Mouse (Mus musculus) intestine, postnatal 0 days (tissue): Measurements from ENCODE around the gene 1600014C23Rik. TPM values are rescaled to one million over a fixed set of nuclear protein-coding genes. Genes with fewer than 3 reads are reported as not detected.

ENCODE experiments used
- ATAC-seq: fragments of 200-750 bp; cut with Nextera tagmentation; 2 replicates; pipeline ENCODE4 v1.8.0; 2017; ENCODE audit warnings: mild to moderate bottlenecking, moderate TSS enrichment, moderate library complexity
- H3K27ac ChIP-seq: fragments of 300-500 bp; sonication (generic); 2 replicates; pipeline ENCODE4 v1.5.1; 2014; ENCODE audit warnings: mild to moderate bottlenecking, low read depth, low read length, moderate library complexity
- H3K27me3 ChIP-seq: fragments of 300-500 bp; sonication (generic); replicated peaks from 2 replicates; pipeline ENCODE4 v1.6.1; 2014; ENCODE audit warnings: low read length, mixed read lengths; ENCODE audit not compliant: control insufficient read depth, insufficient read depth
- H3K36me3 ChIP-seq: fragments of 300-500 bp; sonication (generic); 2 replicates; pipeline ENCODE4 v1.6.1; 2014; ENCODE audit warnings: mild to moderate bottlenecking, moderate library complexity; ENCODE audit not compliant: control insufficient read depth, insufficient read depth
- H3K4me1 ChIP-seq: fragments of 300-500 bp; sonication (generic); replicated peaks from 2 replicates; pipeline ENCODE4 v1.6.1; 2014; ENCODE audit warnings: antibody characterized with exemption, low read length, mixed read lengths; ENCODE audit not compliant: control insufficient read depth, insufficient read depth
- H3K4me2 ChIP-seq: fragments of 300-500 bp; sonication (generic); replicated peaks from 2 replicates; pipeline ENCODE4 v1.6.1; 2014; ENCODE audit warnings: low read depth, mild to moderate bottlenecking, moderate library complexity
- H3K4me3 ChIP-seq: fragments of 300-500 bp; sonication (generic); 2 replicates; pipeline ENCODE4 v1.5.1; 2014; ENCODE audit warnings: low read depth, low read length
- H3K9ac ChIP-seq: fragments of 300-500 bp; sonication (generic); 2 replicates; pipeline ENCODE4 v1.6.1; 2014; ENCODE audit warnings: mild to moderate bottlenecking, low read depth, low read length
- H3K9me3 ChIP-seq: fragments of 300-500 bp; sonication (generic); 2 replicates; pipeline ENCODE4 v1.6.1; 2016; ENCODE audit warnings: mixed run types; ENCODE audit not compliant: control insufficient read depth
- CTCF ChIP-seq: sonication (generic); IDR thresholded peaks from 2 replicates; pipeline ENCODE4 v1.5.1; 2016; ENCODE audit warnings: low read depth, mild to moderate bottlenecking, control low read depth, antibody characterized with exemption, moderate library complexity
- WGBS: fragments of 180-500 bp; shearing (Covaris S2); extraction: QIAGEN DNeasy Blood & Tissue Kit; methylation state at CpG from one replicate; pipeline ENCODE4 v1.1.7; 2014; 5-methylcytosine and 5-hydroxymethylcytosine counted together
- polyA plus RNA-seq: library from polyadenylated mRNA; unstranded; fragments of >200 nt; fragmentation: Nextera tagmentation; extraction: Ambion mirVana; gene quantifications from 2 replicates; pipeline ENCODE4 v1.2.1, GENCODE M21; 2015

Gene 1600014C23Rik
- polyA plus RNA-seq, 1 experiment from 2014 or later = not detected

GRCm38 (mm10) chr17:45733038-45733734 is 458 bp downstream of the 1600014C23Rik start:
- no peak for ATAC-seq
- Histone ChIP-seq H3K27ac (no peak overlapping the region), H3K9ac (0 out of 2 replicates have a peak overlapping the region, but pooled peaks have one; percentile 38), H3K27me3 (no peaks in the 10 kb centered on the region), H3K4me3 (peak overlapping the region; percentile 33), H3K9me3 (no peaks in the 10 kb centered on the region), H3K4me2 (peak overlapping the region; percentile 70), H3K36me3 (no peaks in the 10 kb centered on the region), H3K4me1 (peaks cover 5% of the 10 kb centered on the region; the same call in 1 of the 2 replicates)
- WGBS = 87% methylated on average over 19 of the region's 19 CpGs
- TF ChIP-seq CTCF = no peak

GRCm38 (mm10) chr17:45731172-45731864 is 2.3 kb downstream of the 1600014C23Rik start:
- Histone ChIP-seq H3K9me3 (no peaks in the 10 kb centered on the region), H3K9ac (no peak overlapping the region), H3K36me3 (no peaks in the 10 kb centered on the region), H3K27me3 (no peaks in the 10 kb centered on the region), H3K4me2 (no peak overlapping the region), H3K4me3 (no peak overlapping the region), H3K27ac (no peak overlapping the region), H3K4me1 (peaks cover 5% of the 10 kb centered on the region; the same call in 1 of the 2 replicates)
- 22% methylated on average over 9 of the region's 9 CpGs for WGBS
- no peak for ATAC-seq
- TF ChIP-seq CTCF = peak; percentile 94

- Histone ChIP-seq H3K4me2 (no peak overlapping the region), H3K27me3 (no peaks in the 10 kb centered on the region), H3K9me3 (no peaks in the 10 kb centered on the region), H3K4me1 (peaks cover 7% of the 10 kb centered on the region; the same call in 1 of the 2 replicates), H3K9ac (no peak overlapping the region), H3K27ac (no peak overlapping the region), H3K36me3 (no peaks in the 10 kb centered on the region), H3K4me3 (no peak overlapping the region)
- 97% methylated on average over 4 of the region's 4 CpGs for WGBS
- TF ChIP-seq CTCF = no peak
- ATAC-seq = no peak
These were observed 2.9 kb downstream of the 1600014C23Rik start for GRCm38 (mm10) chr17:45730696-45731095.

GRCm38 (mm10) chr17:45729387-45729786 is 4.3 kb downstream of the 1600014C23Rik start:
- no peak for TF ChIP-seq CTCF
- Histone ChIP-seq H3K4me1 (peaks cover 7% of the 10 kb centered on the region; the same call in 1 of the 2 replicates), H3K27ac (no peak overlapping the region), H3K36me3 (no peaks in the 10 kb centered on the region), H3K4me3 (no peak overlapping the region), H3K27me3 (no peaks in the 10 kb centered on the region), H3K4me2 (no peak overlapping the region), H3K9ac (no peak overlapping the region), H3K9me3 (no peaks in the 10 kb centered on the region)
- 68% methylated on average over 10 of the region's 10 CpGs for WGBS
- no peak for ATAC-seq

- Histone ChIP-seq H3K27me3 (no peaks in the 10 kb centered on the region), H3K4me3 (no peak overlapping the region), H3K9ac (no peak overlapping the region), H3K36me3 (no peaks in the 10 kb centered on the region), H3K4me1 (peaks cover 2% of the 10 kb centered on the region), H3K9me3 (no peaks in the 10 kb centered on the region), H3K27ac (no peak overlapping the region), H3K4me2 (no peak overlapping the region)
- no peak for ATAC-seq
- WGBS = 75% methylated on average over 8 of the region's 8 CpGs
- no peak for TF ChIP-seq CTCF
These were observed 5.5 kb downstream of the 1600014C23Rik start for GRCm38 (mm10) chr17:45727983-45728723.

GRCm38 (mm10) chr17:45727481-45727880 is 6.2 kb downstream of the 1600014C23Rik start:
- ATAC-seq = no peak
- Histone ChIP-seq H3K27me3 (no peaks in the 10 kb centered on the region), H3K4me1 (peaks cover 2% of the 10 kb centered on the region), H3K4me2 (no peak overlapping the region), H3K9ac (no peak overlapping the region), H3K9me3 (no peaks in the 10 kb centered on the region), H3K4me3 (no peak overlapping the region), H3K27ac (no peak overlapping the region), H3K36me3 (no peaks in the 10 kb centered on the region)
- WGBS = 86% methylated on average over 2 of the region's 2 CpGs
- TF ChIP-seq CTCF = no peak
